Mouse (Mus musculus) neural tube, embryonic 11.5 days (tissue): Measurements from ENCODE around the gene Synpo2l. TPM values are rescaled to one million over a fixed set of nuclear protein-coding genes. Genes with fewer than 3 reads are reported as not detected.

Experiments
- ATAC-seq: fragments of 200-750 bp; cut with Nextera tagmentation; 2 replicates; pipeline ENCODE4 v1.8.0; 2017; ENCODE audit warnings: moderate number of reproducible peaks, mild to moderate bottlenecking, moderate TSS enrichment, moderate library complexity; ENCODE audit not compliant: insufficient read depth, low FRiP score, low TSS enrichment
- DNase-seq: peaks from one replicate; pipeline ENCODE4 v3.0.0-alpha.2; 2015; ENCODE audit warnings: low spot score
- H3K27ac ChIP-seq: fragments of 300-500 bp; sonication (generic); 2 replicates; pipeline ENCODE4 v1.5.1; 2014; ENCODE audit warnings: low read depth, mild to moderate bottlenecking, low read length
- H3K27me3 ChIP-seq: fragments of 300-500 bp; sonication (generic); 2 replicates; pipeline ENCODE4 v1.6.1; 2014; ENCODE audit warnings: mild to moderate bottlenecking, low read length, mixed read lengths; ENCODE audit not compliant: control insufficient read depth, insufficient read depth
- H3K36me3 ChIP-seq: fragments of 300-500 bp; sonication (generic); 2 replicates; pipeline ENCODE4 v1.6.1; 2014; ENCODE audit warnings: mild to moderate bottlenecking, low read length, moderate library complexity, mixed read lengths; ENCODE audit not compliant: control insufficient read depth, insufficient read depth
- H3K4me1 ChIP-seq: fragments of 300-500 bp; sonication (generic); 2 replicates; pipeline ENCODE4 v1.6.1; 2014; ENCODE audit warnings: low read length, mixed read lengths; ENCODE audit not compliant: control insufficient read depth, insufficient read depth
- H3K4me2 ChIP-seq: fragments of 300-500 bp; sonication (generic); 2 replicates; pipeline ENCODE4 v1.6.1; 2014; ENCODE audit warnings: low read depth, mild to moderate bottlenecking, moderate library complexity
- H3K4me3 ChIP-seq: fragments of 300-500 bp; sonication (generic); 2 replicates; pipeline ENCODE4 v1.5.1; 2014; ENCODE audit warnings: low read depth, low read length
- H3K9ac ChIP-seq: fragments of 300-500 bp; sonication (generic); 2 replicates; pipeline ENCODE4 v1.6.1; 2014; ENCODE audit warnings: mild to moderate bottlenecking, low read length
- H3K9me3 ChIP-seq: fragments of 300-500 bp; sonication (generic); 2 replicates; pipeline ENCODE4 v1.6.1; 2016; ENCODE audit warnings: low read length; ENCODE audit not compliant: control insufficient read depth
- WGBS: fragments of 180-500 bp; shearing (Covaris S2); extraction: QIAGEN DNeasy Blood & Tissue Kit; methylation state at CpG from one replicate; pipeline ENCODE4 v1.1.7; 2014; 5-methylcytosine and 5-hydroxymethylcytosine counted together
- polyA plus RNA-seq: library from polyadenylated mRNA; unstranded; fragments of >200 nt; fragmentation: Nextera tagmentation; extraction: Ambion mirVana; gene quantifications from 2 replicates; pipeline ENCODE4 v1.2.1, GENCODE M21; 2014

Synpo2l gene
- polyA plus RNA-seq, 1 experiment from 2014 or later, result 6.2 TPM

DNA sequence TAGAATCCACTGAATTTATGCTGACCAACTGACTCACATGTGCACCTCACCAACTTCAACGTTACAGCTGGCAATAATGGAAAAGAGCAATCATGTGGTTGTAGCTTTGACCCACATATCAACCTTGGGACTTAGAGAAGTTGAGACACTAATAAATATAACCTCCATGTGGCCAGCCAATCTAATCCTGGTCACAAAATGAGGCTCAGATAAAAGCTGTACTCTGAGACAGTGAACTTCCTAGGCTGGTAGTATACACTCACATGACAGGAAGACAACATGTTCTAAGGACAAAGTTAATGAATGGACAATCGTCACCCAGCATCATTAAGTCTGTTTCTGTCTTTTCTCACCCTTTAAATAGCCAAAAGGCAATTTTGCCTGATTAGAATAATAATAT is 41.7 kb downstream of the Synpo2l start:
- DNase-seq (no peak), ATAC-seq (no peak)
- Histone ChIP-seq H3K9ac (no peak overlapping the region), H3K27ac (no peak overlapping the region), H3K36me3 (no peaks in the 10 kb centered on the region), H3K4me2 (no peak overlapping the region), H3K27me3 (no peaks in the 10 kb centered on the region), H3K4me3 (no peak overlapping the region), H3K9me3 (no peaks in the 10 kb centered on the region), H3K4me1 (no peaks in the 10 kb centered on the region)
- 91% methylated on average over 2 of the region's 2 CpGs for WGBS

DNA sequence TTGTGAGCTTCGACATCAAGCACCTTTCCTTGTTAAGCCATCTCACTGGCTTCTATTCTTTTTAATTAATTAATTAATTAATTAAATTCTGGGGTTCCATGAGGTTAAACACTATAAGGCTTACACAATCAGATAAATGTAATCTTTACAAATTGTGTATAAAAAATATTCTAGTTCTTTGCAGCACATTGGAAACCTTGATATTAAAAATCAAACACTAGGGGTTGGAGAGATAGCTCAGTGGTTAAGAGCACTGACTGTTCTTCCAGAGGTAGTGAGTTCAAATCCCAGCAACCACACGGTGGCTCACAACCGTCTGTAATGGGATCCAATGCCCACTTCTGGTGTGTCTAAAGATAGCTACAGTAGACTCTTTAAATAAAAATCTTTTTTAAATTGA is 45.2 kb downstream of the Synpo2l start:
- no peak for ATAC-seq
- 92% methylated on average over 3 of the region's 3 CpGs for WGBS
- no peak overlapping the region for H3K4me3 ChIP-seq
- H3K36me3 ChIP-seq, result no peaks in the 10 kb centered on the region
- DNase-seq, result no peak
- no peaks in the 10 kb centered on the region for H3K27me3 ChIP-seq
- H3K9ac ChIP-seq, result no peak overlapping the region
- H3K27ac ChIP-seq, result no peak overlapping the region
- H3K4me1 ChIP-seq, result no peaks in the 10 kb centered on the region
- H3K9me3 ChIP-seq, result no peaks in the 10 kb centered on the region
- H3K4me2 ChIP-seq, result no peak overlapping the region

DNA sequence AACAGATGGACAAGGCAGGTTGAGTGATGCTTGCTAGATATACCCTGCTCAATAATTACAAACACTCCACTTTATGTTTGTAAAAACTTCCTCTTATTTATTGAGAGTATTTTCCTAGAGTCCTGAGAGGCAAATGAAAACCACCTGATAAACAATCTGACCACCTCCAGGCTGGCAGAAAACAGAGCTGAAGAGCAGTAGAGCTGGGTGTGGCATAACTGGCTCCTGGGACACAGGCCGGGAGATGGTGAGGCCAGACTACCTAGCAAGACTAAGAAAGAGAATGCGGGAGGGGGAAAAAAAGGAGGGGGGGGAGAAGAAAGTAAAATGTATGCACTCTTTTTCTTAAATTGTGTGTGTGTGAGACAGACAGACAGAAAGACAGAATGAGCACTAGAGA is 45.7 kb downstream of the Synpo2l start:
- ATAC-seq, result no peak
- Histone ChIP-seq H3K36me3 (no peaks in the 10 kb centered on the region), H3K27ac (no peak overlapping the region), H3K4me3 (no peak overlapping the region), H3K9me3 (no peaks in the 10 kb centered on the region), H3K9ac (no peak overlapping the region), H3K27me3 (no peaks in the 10 kb centered on the region), H3K4me2 (no peak overlapping the region), H3K4me1 (no peaks in the 10 kb centered on the region)
- 78% methylated on average over 2 of the region's 2 CpGs for WGBS
- no peak for DNase-seq

DNA sequence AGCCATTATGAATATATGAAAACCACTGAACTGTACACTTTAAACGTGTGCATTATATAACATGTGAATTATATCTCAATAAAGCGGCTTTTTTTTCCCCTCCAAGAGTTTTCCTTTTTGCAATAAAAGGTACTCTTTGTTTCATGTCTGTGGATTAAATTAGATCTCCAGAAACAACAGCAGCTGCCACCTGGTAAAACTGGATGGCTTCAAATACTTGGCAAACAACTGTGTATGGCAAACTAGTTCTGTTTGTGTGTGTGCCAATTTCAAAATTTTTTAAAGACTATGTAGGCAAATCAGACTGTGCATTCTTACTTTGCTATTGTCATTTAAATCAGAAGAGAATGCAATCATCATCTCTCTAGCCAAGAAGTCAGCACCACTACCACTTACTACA is 46.3 kb downstream of the Synpo2l start:
- 92% methylated on average over 2 of the region's 2 CpGs for WGBS
- Histone ChIP-seq H3K4me2 (no peak overlapping the region), H3K4me3 (no peak overlapping the region), H3K9me3 (no peaks in the 10 kb centered on the region), H3K4me1 (no peaks in the 10 kb centered on the region), H3K9ac (no peak overlapping the region), H3K27ac (no peak overlapping the region), H3K36me3 (no peaks in the 10 kb centered on the region), H3K27me3 (no peaks in the 10 kb centered on the region)
- DNase-seq, result no peak
- no peak for ATAC-seq

DNA sequence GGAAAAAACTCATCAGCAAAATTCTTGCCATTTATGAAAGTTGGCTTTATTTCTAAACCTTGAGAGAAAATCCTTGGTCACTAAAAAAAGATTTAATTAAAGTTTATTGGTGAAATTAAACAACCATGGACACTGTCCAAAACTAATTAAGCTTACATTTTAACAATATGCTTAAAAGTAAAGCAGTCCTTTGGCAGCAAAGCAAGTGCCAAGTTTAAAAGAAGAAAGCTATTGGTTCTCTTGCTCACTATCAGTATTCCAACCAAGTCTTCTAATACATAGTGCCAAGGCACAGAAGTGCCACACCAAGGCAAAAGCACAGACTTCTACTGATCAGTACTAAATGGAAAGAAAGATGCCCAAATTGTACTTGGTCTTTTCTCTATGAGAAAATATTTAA is 49.0 kb downstream of the Synpo2l start:
- H3K9ac ChIP-seq, result no peak overlapping the region
- no peaks in the 10 kb centered on the region for H3K9me3 ChIP-seq
- H3K36me3 ChIP-seq, result no peaks in the 10 kb centered on the region
- no peak overlapping the region for H3K4me3 ChIP-seq
- no peaks in the 10 kb centered on the region for H3K27me3 ChIP-seq
- no peak for DNase-seq
- H3K27ac ChIP-seq, result no peak overlapping the region
- H3K4me2 ChIP-seq, result no peak overlapping the region
- no peak for ATAC-seq
- H3K4me1 ChIP-seq, result no peaks in the 10 kb centered on the region

DNA sequence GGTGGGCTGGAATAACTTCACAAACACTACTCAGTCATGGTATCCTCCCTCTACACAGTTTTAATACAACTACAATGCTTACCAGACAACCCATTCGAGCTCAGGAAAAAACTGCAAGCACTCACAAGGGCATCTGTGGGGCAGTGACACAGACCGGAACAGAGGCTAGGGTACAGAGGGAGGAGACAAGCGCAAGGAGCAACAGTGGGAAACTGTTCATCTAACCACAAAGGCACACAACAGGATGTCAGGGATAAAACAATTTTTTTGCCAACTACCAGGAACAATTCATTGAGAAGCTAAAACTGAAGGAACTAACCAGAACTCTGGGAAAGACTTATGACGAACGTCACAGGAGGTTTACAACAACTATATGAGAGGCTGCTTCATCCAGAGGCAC is 49.9 kb downstream of the Synpo2l start:
- no peak for ATAC-seq
- no peak overlapping the region for H3K27ac ChIP-seq
- H3K4me2 ChIP-seq, result no peak overlapping the region
- H3K9me3 ChIP-seq, result no peaks in the 10 kb centered on the region
- DNase-seq, result no peak
- H3K36me3 ChIP-seq, result no peaks in the 10 kb centered on the region
- no peaks in the 10 kb centered on the region for H3K27me3 ChIP-seq
- H3K9ac ChIP-seq, result no peak overlapping the region
- H3K4me1 ChIP-seq, result no peaks in the 10 kb centered on the region
- no peak overlapping the region for H3K4me3 ChIP-seq
- WGBS, result 82% methylated on average over 5 of the region's 5 CpGs

DNA sequence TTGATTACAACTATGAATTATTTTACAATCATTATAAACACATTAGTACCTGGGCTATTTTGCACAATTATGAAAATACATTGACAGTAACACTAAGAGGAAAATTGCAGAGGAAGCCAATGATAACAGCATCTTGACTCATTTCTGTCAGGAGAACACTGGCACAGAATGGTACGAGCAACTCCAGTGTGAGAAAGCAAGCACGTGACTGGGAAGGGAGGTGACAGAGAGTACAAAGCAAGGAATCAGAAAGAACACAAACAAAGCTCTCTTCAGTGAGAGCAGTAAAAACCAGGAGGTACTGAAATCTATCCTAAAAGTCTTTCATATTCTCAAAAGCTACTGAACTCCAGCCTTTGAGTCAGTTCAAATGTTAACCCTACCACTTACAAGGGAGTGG is 51.7 kb downstream of the Synpo2l start:
- DNase-seq, result no peak
- Histone ChIP-seq H3K4me3 (no peak overlapping the region), H3K4me2 (no peak overlapping the region), H3K27ac (no peak overlapping the region), H3K4me1 (no peaks in the 10 kb centered on the region), H3K9ac (no peak overlapping the region), H3K27me3 (no peaks in the 10 kb centered on the region), H3K9me3 (no peaks in the 10 kb centered on the region), H3K36me3 (no peaks in the 10 kb centered on the region)
- 32% methylated on average over 2 of the region's 2 CpGs for WGBS
- no peak for ATAC-seq

DNA sequence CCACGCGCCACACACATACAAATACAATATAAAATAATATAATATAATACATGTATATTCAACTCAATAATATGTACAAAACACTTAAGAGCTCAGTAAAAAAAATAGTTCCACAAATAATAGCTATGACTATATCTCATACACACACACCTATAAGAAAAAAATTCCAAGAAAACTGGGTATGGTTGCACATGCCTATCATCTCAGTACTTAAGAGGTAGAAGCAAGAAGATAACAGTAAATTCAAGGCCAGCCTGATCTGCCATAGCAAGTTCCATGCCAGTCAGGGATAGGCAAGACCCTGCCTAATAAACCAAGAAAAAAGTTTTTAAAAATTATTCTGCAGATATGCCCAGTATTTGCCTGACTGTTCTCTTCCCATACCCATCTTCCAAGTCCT is 53.1 kb downstream of the Synpo2l start:
- WGBS, result 100% methylated on average over 2 of the region's 2 CpGs
- DNase-seq (no peak), ATAC-seq (no peak)
- Histone ChIP-seq H3K9ac (no peak overlapping the region), H3K36me3 (no peaks in the 10 kb centered on the region), H3K4me2 (no peak overlapping the region), H3K27me3 (no peaks in the 10 kb centered on the region), H3K4me3 (no peak overlapping the region), H3K9me3 (no peaks in the 10 kb centered on the region), H3K4me1 (no peaks in the 10 kb centered on the region), H3K27ac (no peak overlapping the region)

DNA sequence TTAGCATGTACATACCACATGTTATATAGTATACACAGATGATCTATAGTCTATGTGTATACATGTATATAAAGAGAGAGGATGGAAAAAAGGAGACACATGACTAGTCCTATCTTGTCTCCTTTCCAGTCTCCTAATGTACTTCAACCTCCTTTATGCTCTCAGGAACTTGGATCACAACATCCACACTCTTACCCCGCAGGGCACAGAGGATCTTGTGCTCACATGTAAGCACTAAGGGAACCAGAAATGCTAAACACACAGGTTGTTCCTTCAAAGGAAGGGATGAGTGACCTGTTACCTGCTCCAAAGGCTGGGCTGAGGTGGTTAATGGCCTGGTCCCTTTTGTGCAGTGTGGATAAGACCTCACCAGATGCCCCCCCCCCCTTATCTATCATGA is 55.3 kb downstream of the Synpo2l start:
- ATAC-seq (no peak), DNase-seq (no peak)
- H3K9me3 ChIP-seq, result no peaks in the 10 kb centered on the region
- H3K27ac ChIP-seq, result no peak overlapping the region
- H3K9ac ChIP-seq, result no peak overlapping the region
- H3K27me3 ChIP-seq, result no peaks in the 10 kb centered on the region
- no peaks in the 10 kb centered on the region for H3K36me3 ChIP-seq
- H3K4me2 ChIP-seq, result no peak overlapping the region
- H3K4me1 ChIP-seq, result no peaks in the 10 kb centered on the region
- 100% methylated on average over 1 of the region's 1 CpGs for WGBS
- no peak overlapping the region for H3K4me3 ChIP-seq
